Mouse (Mus musculus) hindbrain, embryonic 15.5 days (tissue): ENCODE data around the gene Nprl2. TPM values are rescaled to one million over a fixed set of nuclear protein-coding genes. Genes with fewer than 3 reads are reported as not detected.

Experiments
- ATAC-seq: fragments of 200-750 bp; cut with Nextera tagmentation; 2 replicates; pipeline ENCODE4 v1.8.0; 2017; ENCODE audit warnings: low read depth, moderate number of reproducible peaks, moderate TSS enrichment; ENCODE audit not compliant: low FRiP score
- H3K27ac ChIP-seq: fragments of 300-500 bp; sonication (generic); replicated peaks from 2 replicates; pipeline ENCODE4 v1.5.1; 2015; ENCODE audit warnings: mild to moderate bottlenecking, inconsistent platforms
- H3K27me3 ChIP-seq: fragments of 300-500 bp; sonication (generic); 2 replicates; pipeline ENCODE4 v1.6.1; 2015; ENCODE audit warnings: control low read depth, inconsistent platforms
- H3K36me3 ChIP-seq: fragments of 300-500 bp; sonication (generic); 2 replicates; pipeline ENCODE4 v1.6.1; 2015; ENCODE audit warnings: control low read depth, inconsistent platforms
- H3K4me1 ChIP-seq: fragments of 300-500 bp; sonication (generic); replicated peaks from 2 replicates; pipeline ENCODE4 v1.6.1; 2015; ENCODE audit warnings: control low read depth, inconsistent platforms
- H3K4me2 ChIP-seq: fragments of 300-500 bp; sonication (generic); 2 replicates; pipeline ENCODE4 v1.6.1; 2015; ENCODE audit warnings: moderate library complexity, mild to moderate bottlenecking, inconsistent platforms
- H3K4me3 ChIP-seq: fragments of 300-500 bp; sonication (generic); 2 replicates; pipeline ENCODE4 v1.5.1; 2015; ENCODE audit warnings: mild to moderate bottlenecking, inconsistent platforms
- H3K9ac ChIP-seq: fragments of 300-500 bp; sonication (generic); 2 replicates; pipeline ENCODE4 v1.6.1; 2015; ENCODE audit warnings: inconsistent platforms
- H3K9me3 ChIP-seq: fragments of 300-500 bp; sonication (generic); 2 replicates; pipeline ENCODE4 v1.6.1; 2016; ENCODE audit warnings: control low read depth, inconsistent platforms
- WGBS: fragments of 180-500 bp; shearing (Covaris S2); methylation state at CpG from one replicate; pipeline ENCODE4 v1.1.7; 2015; 5-methylcytosine and 5-hydroxymethylcytosine counted together
- polyA plus RNA-seq: library from polyadenylated mRNA; unstranded; fragments of >200 nt; fragmentation: Nextera tagmentation; extraction: Ambion mirVana; gene quantifications from 2 replicates; pipeline ENCODE4 v1.2.1, GENCODE M21; 2015

Nprl2 gene
- polyA plus RNA-seq, 1 experiment from 2014 or later: 70.2 TPM

- no peaks in the 10 kb centered on the region for H3K27me3 ChIP-seq
- WGBS: 67% methylated on average over 4 of the region's 4 CpGs
- peak overlapping the region; percentile 75 for H3K4me3 ChIP-seq
- 0 out of 2 replicates have a peak overlapping the region, but pooled peaks have one; percentile 82 for H3K27ac ChIP-seq
- no peaks in the 10 kb centered on the region for H3K9me3 ChIP-seq
- H3K4me1 ChIP-seq: peaks cover 55% of the 10 kb centered on the region
- peak overlapping the region; percentile 72 for H3K4me2 ChIP-seq
- no peak for ATAC-seq
- H3K9ac ChIP-seq: no peak overlapping the region
- H3K36me3 ChIP-seq: peaks cover 46% of the 10 kb centered on the region
Observed at GRCm38 (mm10) chr9:107540420-107540819, 1.6 kb upstream of the Nprl2 start.

GRCm38 (mm10) chr9:107541005-107541404, 1.0 kb upstream of the Nprl2 start:
- 31% methylated on average over 10 of the region's 10 CpGs for WGBS
- Histone ChIP-seq H3K36me3 (peaks cover 46% of the 10 kb centered on the region), H3K4me2 (peak overlapping the region; percentile 72), H3K9ac (peak overlapping the region; percentile 63), H3K27ac (peak overlapping the region; percentile 82; the same call in 1 of the 2 replicates), H3K27me3 (no peaks in the 10 kb centered on the region), H3K4me1 (peaks cover 49% of the 10 kb centered on the region), H3K4me3 (peak overlapping the region; percentile 75), H3K9me3 (no peaks in the 10 kb centered on the region)
- no peak for ATAC-seq

- H3K4me3 ChIP-seq: peak overlapping the region; percentile 75
- 0 out of 2 replicates have a peak, but pooled peaks have one; percentile 23 for ATAC-seq
- H3K9ac ChIP-seq: peak overlapping the region; percentile 63
- WGBS: 2% methylated on average over 11 of the region's 11 CpGs
- H3K4me1 ChIP-seq: peaks cover 46% of the 10 kb centered on the region
- H3K27ac ChIP-seq: peak overlapping the region; percentile 82
- peaks cover 46% of the 10 kb centered on the region for H3K36me3 ChIP-seq
- H3K9me3 ChIP-seq: no peaks in the 10 kb centered on the region
- no peaks in the 10 kb centered on the region for H3K27me3 ChIP-seq
- H3K4me2 ChIP-seq: peak overlapping the region; percentile 72
Observed at GRCm38 (mm10) chr9:107542352-107542686, 293 bp downstream of the Nprl2 start.

DNA sequence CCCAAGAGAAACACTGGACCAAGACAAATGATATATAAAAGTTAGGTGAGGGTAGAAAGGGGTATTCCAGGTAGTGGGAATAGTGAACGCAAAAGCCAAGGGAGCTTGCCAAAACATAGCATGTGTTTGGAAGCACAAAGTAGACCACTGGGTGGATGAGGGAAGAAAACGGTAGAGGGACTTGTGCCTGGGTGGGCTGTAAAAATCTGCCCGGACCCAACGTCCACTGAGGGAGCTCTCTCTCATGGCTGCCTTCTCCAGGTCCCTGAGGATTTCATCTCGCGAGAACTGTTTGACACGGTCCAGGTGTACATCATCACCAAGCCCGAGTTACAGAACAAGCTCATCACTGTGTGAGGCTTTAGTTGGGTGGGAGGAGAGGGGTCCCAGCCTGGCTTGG, 695 bp downstream of the Nprl2 start:
- no peaks in the 10 kb centered on the region for H3K27me3 ChIP-seq
- peak overlapping the region; percentile 63; the same call in 1 of the 2 replicates for H3K9ac ChIP-seq
- no peaks in the 10 kb centered on the region for H3K9me3 ChIP-seq
- 50% methylated on average over 8 of the region's 8 CpGs for WGBS
- H3K36me3 ChIP-seq: peaks cover 42% of the 10 kb centered on the region
- H3K27ac ChIP-seq: no peak overlapping the region
- peak overlapping the region; percentile 72 for H3K4me2 ChIP-seq
- peaks cover 46% of the 10 kb centered on the region for H3K4me1 ChIP-seq
- peak overlapping the region; percentile 75 for H3K4me3 ChIP-seq
- no peak for ATAC-seq

DNA sequence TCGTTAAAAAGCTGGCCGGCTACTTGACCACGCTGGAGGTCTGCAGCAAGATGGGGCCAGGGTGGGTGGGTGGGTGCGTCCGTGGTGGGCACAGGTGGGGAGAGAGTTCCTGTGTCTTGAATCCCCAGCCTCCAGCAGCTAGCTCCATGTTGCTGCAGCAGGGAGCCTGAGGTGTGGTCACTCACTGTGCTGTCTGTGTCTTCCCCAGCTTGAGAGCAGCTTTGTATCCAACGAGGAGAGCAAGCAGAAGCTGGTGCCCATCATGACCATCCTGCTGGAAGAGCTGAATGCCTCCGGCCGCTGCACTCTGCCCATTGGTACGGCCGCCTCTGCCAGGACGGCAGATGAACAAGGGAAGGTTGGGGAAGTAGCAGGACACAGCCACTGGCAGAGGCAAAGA, 1.3 kb downstream of the Nprl2 start:
- H3K27ac ChIP-seq: no peak overlapping the region
- H3K4me1 ChIP-seq: peaks cover 41% of the 10 kb centered on the region
- H3K4me2 ChIP-seq: no peak overlapping the region; the same call in 1 of the 2 replicates
- H3K9ac ChIP-seq: no peak overlapping the region
- no peaks in the 10 kb centered on the region for H3K9me3 ChIP-seq
- no peak overlapping the region for H3K4me3 ChIP-seq
- no peaks in the 10 kb centered on the region for H3K27me3 ChIP-seq
- H3K36me3 ChIP-seq: peaks cover 36% of the 10 kb centered on the region
- WGBS: 85% methylated on average over 11 of the region's 11 CpGs
- ATAC-seq: no peak

DNA sequence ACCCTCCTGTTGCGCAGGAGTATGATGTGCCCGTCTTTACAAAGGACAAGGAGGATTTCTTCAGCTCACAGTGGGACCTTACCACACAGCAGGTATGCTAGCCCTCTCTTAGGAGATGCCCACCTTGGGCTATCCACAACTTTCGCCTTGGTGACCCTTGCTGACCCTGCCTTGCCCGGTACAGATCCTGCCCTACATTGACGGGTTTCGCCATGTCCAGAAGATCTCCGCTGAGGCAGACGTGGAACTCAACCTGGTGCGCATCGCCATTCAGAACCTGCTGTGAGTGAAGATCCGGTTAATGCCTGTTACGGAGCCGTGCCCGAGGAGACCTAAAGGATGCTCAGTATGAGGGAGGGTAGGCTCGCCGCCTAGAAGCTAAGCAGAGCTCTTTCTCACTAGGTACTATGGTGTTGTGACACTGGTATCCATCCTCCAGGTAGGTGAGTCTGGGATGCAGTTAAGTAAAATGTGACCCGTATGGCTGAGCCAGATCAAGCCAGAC, 2.2 kb downstream of the Nprl2 start:
- H3K27me3 ChIP-seq: peaks cover 7% of the 10 kb centered on the region; the same call in 1 of the 2 replicates
- no peak for ATAC-seq
- H3K9me3 ChIP-seq: no peaks in the 10 kb centered on the region
- WGBS: 95% methylated on average over 17 of the region's 17 CpGs
- H3K4me2 ChIP-seq: no peak overlapping the region
- peaks cover 27% of the 10 kb centered on the region for H3K36me3 ChIP-seq
- H3K9ac ChIP-seq: no peak overlapping the region
- H3K27ac ChIP-seq: no peak overlapping the region
- H3K4me1 ChIP-seq: peaks cover 41% of the 10 kb centered on the region
- H3K4me3 ChIP-seq: no peak overlapping the region

DNA sequence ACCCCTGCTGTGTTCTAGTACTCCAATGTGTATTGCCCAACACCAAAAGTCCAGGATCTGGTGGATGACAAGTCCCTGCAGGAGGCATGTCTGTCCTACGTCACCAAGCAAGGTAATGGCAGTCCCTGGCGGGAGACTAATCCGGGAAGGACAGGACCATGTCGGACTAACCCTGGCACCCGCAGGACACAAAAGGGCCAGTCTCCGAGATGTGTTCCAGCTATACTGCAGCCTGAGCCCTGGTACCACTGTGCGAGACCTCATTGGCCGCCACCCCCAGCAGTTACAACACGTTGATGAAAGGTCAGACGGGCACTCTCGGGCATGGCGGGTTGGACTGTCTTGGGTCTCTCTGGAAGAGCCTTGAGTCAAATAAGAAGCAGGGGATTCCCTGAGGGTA, 2.7 kb downstream of the Nprl2 start:
- peaks cover 41% of the 10 kb centered on the region for H3K4me1 ChIP-seq

GRCm38 (mm10) chr9:107545199-107545598, 3.2 kb downstream of the Nprl2 start:
- Histone ChIP-seq H3K4me1 (peaks cover 39% of the 10 kb centered on the region), H3K36me3 (peaks cover 17% of the 10 kb centered on the region), H3K4me2 (no peak overlapping the region), H3K4me3 (no peak overlapping the region), H3K9me3 (no peaks in the 10 kb centered on the region), H3K27me3 (peaks cover 16% of the 10 kb centered on the region), H3K9ac (no peak overlapping the region), H3K27ac (no peak overlapping the region)
- WGBS: 89% methylated on average over 10 of the region's 10 CpGs
- no peak for ATAC-seq

More for the DNA sequence above, 2.7 kb downstream of the Nprl2 start:
- Histone ChIP-seq H3K9ac (no peak overlapping the region), H3K27me3 (peaks cover 11% of the 10 kb centered on the region; the same call in 1 of the 2 replicates), H3K36me3 (peaks cover 22% of the 10 kb centered on the region), H3K4me2 (no peak overlapping the region), H3K27ac (no peak overlapping the region), H3K9me3 (no peaks in the 10 kb centered on the region), H3K4me3 (no peak overlapping the region)
- 93% methylated on average over 12 of the region's 12 CpGs for WGBS
- no peak for ATAC-seq

DNA sequence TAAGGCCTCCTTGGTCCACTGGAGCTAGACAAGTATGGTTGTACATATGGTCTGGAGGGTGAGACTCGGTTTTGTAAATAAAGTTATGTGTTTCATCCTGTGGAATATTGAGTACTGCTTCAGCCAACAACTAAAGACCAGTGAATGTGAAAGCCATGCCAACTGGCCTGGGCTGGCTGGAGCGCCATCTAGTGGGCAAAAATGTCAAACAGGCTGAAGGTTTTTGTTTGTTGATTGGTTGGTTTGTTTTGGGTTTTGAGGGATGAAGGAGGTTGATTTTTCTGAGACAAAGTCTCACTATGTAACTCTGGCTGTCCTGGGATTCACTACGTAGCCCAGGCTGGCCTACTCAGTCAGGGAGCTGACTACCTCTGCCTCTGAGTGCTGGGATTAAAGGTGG, 3.6 kb downstream of the Nprl2 start:
- H3K27ac ChIP-seq: no peak overlapping the region
- WGBS: 4% methylated on average over 3 of the region's 3 CpGs
- no peak overlapping the region for H3K9ac ChIP-seq
- peaks cover 17% of the 10 kb centered on the region for H3K36me3 ChIP-seq
- H3K4me1 ChIP-seq: peaks cover 37% of the 10 kb centered on the region
- H3K9me3 ChIP-seq: no peaks in the 10 kb centered on the region
- H3K27me3 ChIP-seq: peaks cover 20% of the 10 kb centered on the region
- H3K4me3 ChIP-seq: no peak overlapping the region
- ATAC-seq: no peak
- H3K4me2 ChIP-seq: no peak overlapping the region

DNA sequence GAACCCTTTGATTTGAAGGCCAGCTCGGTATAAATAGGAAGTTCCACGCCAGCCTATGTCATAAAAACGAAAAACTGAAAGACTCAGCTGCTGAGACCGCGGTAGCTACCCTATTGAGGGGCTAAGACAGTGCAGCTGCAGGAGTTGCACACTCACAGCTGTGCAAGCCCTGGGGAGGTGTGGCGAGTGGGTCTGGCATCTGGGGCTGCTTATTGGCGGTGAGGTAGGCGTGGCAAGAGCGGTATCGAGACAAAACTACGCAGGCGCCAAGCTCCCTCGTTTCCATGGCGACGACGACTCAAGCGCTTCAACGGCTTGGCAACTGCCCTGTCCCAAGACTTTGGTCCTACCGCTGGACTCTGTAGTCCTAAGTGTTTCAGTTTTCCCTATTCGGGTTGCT, 5.0 kb downstream of the Nprl2 start, which contains the start of gene Zmynd10:
Zmynd10 (plus strand) TSS at position 273 of the 400 bp plus-strand sequence.
- no peaks in the 10 kb centered on the region for H3K9me3 ChIP-seq
- H3K9ac ChIP-seq: no peak within 1 kb of the TSS
- H3K4me3 ChIP-seq: peak within 1 kb of the TSS; percentile 20; the same call in 1 of the 2 replicates
- H3K27ac ChIP-seq: peak within 1 kb of the TSS; percentile 48
- ATAC-seq: peak; percentile 47
- H3K4me1 ChIP-seq: peaks cover 42% of the 10 kb centered on the region
- H3K27me3 ChIP-seq: peaks cover 34% of the 10 kb centered on the region
- peaks cover 17% of the 10 kb centered on the region for H3K36me3 ChIP-seq
- 4% methylated on average over 20 of the region's 20 CpGs for WGBS
- H3K4me2 ChIP-seq: peak within 1 kb of the TSS; percentile 56

DNA sequence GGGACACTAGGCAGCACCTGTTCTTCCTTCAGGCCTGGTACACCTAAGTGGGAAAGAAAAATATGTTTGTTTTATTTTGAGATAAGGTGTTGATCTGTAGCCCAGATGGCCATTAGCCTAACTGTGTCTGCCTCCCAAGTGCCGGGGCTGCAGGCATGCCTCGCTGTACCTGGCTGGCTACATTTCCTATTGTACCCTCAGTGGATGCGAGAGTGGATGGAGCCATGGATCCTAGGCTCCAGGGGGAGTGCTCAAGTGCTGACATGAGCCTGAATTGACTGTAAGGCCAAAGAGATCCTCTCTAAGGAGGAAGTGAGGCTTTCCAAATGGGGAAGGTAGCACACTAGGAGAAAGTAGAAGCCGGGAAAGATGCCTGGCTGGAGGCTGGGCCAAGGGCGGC, 5.9 kb downstream of the Nprl2 start:
- no peak overlapping the region for H3K27ac ChIP-seq
- no peak for ATAC-seq
- H3K9me3 ChIP-seq: no peaks in the 10 kb centered on the region
- H3K4me3 ChIP-seq: no peak overlapping the region
- peaks cover 36% of the 10 kb centered on the region for H3K4me1 ChIP-seq
- WGBS: 79% methylated on average over 5 of the region's 5 CpGs
- H3K27me3 ChIP-seq: peaks cover 43% of the 10 kb centered on the region
- no peak overlapping the region for H3K9ac ChIP-seq
- H3K4me2 ChIP-seq: no peak overlapping the region
- peaks cover 17% of the 10 kb centered on the region for H3K36me3 ChIP-seq

DNA sequence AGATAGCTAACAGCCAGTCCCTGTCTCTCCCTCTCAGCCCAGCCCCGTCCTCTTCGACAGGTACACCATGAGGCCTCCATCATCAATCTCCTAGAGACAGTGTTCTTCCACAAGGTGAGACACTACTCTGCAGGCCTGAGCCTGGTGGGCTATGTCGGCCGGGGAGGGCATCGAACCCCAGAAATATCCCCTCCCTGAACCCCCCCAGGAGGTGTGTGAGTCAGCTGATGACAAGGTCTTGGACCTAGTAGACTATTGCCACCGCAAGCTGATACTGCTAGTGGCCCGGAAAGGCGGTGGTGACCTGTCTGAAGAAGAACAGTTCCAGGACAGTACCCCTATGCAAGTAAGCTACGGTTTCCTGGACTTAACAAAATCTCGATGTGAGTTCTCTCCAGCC, 6.8 kb downstream of the Nprl2 start:
- Histone ChIP-seq H3K27me3 (peaks cover 45% of the 10 kb centered on the region), H3K9me3 (no peaks in the 10 kb centered on the region), H3K27ac (no peak overlapping the region), H3K4me1 (peaks cover 41% of the 10 kb centered on the region), H3K4me2 (no peak overlapping the region), H3K4me3 (no peak overlapping the region), H3K36me3 (peaks cover 14% of the 10 kb centered on the region), H3K9ac (no peak overlapping the region)
- 94% methylated on average over 10 of the region's 10 CpGs for WGBS
- ATAC-seq: no peak
